Mouse (Mus musculus) effector memory CD4-positive, alpha-beta T cell, adult 7 months (primary cell): ENCODE data around the gene Gm20538. TPM values are rescaled to one million over a fixed set of nuclear protein-coding genes. Genes with fewer than 3 reads are reported as not detected.

Experiments used
- polyA plus RNA-seq: library from polyadenylated mRNA; unstranded; fragments of 100-300 nt; shearing (Covaris generic); gene quantifications from one replicate; pipeline ENCODE4 v1.2.1, GENCODE M21; 2017

Gm20538 gene
- polyA plus RNA-seq: not detected

GRCm38 (mm10) chr19:44552731-44553130, at the start of gene Gm20538:
Gm20538 (minus strand) TSS chr19:44552831.

GRCm38 (mm10) chr19:44562652-44563206, 10.1 kb upstream of the Gm20538 start, which contains the start of gene Hif1an:
Hif1an (plus strand) TSS chr19:44562850.

GRCm38 (mm10) chr19:44554861-44555590, 2.4 kb upstream of the Gm20538 start, which contains the start of gene Ndufb8:
Ndufb8 (minus strand) TSS chr19:44555440.

GRCm38 (mm10) chr19:44545321-44546041, 7.2 kb downstream of the Gm20538 start, which contains the start of gene Sec31b:
Sec31b (minus strand) TSS chr19:44545864.

Other genes with a start within 250 kb of the Gm20538 start
- 0.23 TPM for gene Scd4, start 219.7 kb downstream of the Gm20538 start, polyA plus RNA-seq
- not detected for gene Scd1, start 145.0 kb downstream of the Gm20538 start, polyA plus RNA-seq
- gene Wnt8b, start 59.4 kb downstream of the Gm20538 start, polyA plus RNA-seq: 0.48 TPM
- 2.0 TPM for gene Sec31b, start 7.0 kb downstream of the Gm20538 start, polyA plus RNA-seq
- gene Ndufb8, start 2.6 kb upstream of the Gm20538 start, polyA plus RNA-seq: 188 TPM
- 43.4 TPM for gene Hif1an, start 10.0 kb upstream of the Gm20538 start, polyA plus RNA-seq
- 0.34 TPM for gene Pax2, start 203.2 kb upstream of the Gm20538 start, polyA plus RNA-seq